Mouse (Mus musculus) olfactory bulb, adult 2 months (tissue): ENCODE results near the gene Spaar.

Experiments used
- CTCF ChIP-seq: fragments of 200-500 bp; IDR thresholded peaks from 2 replicates; pipeline ENCODE4 v1.5.1; 2012; ENCODE audit warnings: low read depth, mild to moderate bottlenecking, low read length, moderate library complexity; ENCODE audit not compliant: insufficient read depth
- POLR2A ChIP-seq: fragments of 200-500 bp; IDR thresholded peaks from 2 replicates; pipeline ENCODE4 v1.6.1; 2012; ENCODE audit warnings: mild to moderate bottlenecking, low read depth, low read length, moderate library complexity; ENCODE audit not compliant: insufficient read depth

DNA sequence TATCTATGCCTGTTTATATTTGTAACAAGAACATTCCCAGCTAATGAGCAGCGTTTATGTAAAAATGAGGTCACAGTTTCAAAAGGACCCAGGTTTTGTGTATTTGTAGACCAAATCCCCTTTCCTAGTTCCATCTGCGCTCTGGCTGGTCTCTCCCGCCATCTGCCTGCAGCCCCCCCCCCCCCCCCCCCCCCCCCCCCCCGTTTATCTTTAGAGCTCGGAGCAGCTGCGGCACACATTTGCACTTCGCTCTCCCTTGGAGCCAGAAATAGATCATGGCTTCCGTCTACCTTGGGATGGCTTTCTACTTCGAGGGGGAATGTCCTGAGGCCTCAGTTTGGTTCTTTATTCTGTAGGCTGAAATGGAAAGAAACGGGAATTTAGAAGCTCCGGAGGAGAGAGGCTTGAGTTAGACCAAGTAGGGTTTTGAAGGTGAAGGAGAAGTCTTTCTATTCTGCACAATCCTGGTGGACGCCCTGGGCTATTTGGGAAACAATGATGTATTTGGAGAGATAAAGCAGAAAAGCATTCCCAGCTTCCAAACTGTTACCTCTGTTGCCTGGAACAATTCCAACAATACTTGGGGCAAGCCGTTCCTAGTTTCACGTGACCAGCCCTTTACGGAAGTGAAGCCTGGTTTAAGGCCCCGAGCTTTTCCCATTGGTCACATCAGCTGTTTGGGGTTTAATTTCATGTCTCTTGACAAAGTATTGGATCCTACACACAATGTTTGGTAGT, 9.2 kb upstream of the Spaar start:
- TF ChIP-seq CTCF (no peak), POLR2A (no peak)
